Mouse (Mus musculus): ENCODE data around the gene Map3k9.

The Map3k9 gene

DNA sequence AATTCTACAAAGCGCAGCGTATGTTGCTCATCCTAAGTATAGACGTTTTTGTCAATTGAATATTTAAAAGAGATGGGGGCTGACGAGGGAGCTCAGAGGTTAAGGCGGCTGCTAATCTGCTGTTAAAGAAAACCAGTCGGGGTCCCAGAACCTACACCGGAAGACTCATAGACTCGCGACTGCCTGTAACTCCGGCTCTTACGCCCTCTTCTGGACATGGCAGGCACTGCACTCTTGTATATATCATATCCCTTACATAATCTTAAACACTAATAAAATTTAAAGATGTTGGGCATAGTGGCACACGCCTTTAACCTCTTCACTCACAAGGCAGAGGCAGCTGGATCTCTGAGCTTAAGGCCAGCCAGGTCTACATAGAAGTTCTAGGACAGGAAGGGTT lies 6.3 kb upstream of the Map3k9 start:
- DNase-seq (ENCODE audit: low read depth, low spot score), result no peak

DNA sequence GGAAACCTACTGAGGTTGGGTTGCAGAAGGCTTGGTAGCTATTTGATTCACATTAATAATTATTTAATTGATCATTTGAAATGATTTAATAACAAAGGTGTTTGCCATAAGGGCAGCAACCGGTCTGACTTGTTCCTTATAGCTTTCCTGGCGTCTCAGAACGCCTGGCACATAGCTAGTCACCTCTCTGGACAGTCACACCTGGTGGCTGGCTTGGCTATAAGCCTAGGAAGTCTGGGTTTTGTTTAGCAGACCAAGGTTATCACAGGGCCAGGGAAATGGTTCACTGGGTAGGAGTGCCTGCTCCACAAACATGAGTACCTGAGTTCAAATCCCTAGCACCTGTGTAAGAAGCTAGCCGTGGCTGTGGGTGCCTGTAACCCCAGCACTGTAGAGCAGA lies 2.3 kb upstream of the Map3k9 start:
- no peak for DNase-seq (ENCODE audit: low read depth, low spot score)

DNA sequence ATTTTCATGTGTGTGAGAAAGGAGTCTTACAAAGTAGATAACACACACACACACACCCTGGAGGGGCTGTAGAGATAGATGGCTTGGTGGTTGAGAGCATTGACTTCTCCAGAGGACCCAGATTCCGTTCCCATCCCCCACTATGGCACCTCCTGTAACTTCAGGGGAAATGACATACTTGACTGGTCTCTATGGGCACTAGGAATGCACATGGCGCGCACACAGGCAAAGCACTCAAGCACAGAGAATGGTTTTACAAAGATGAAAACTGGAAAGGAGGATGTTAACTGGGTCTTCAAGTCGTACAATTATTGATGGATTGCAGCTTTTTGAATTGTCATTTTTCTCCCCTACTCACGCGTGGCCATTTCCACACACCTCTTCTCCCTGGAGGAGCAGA lies 1.6 kb upstream of the Map3k9 start:
- no peak for DNase-seq (ENCODE audit: low read depth, low spot score)

DNA sequence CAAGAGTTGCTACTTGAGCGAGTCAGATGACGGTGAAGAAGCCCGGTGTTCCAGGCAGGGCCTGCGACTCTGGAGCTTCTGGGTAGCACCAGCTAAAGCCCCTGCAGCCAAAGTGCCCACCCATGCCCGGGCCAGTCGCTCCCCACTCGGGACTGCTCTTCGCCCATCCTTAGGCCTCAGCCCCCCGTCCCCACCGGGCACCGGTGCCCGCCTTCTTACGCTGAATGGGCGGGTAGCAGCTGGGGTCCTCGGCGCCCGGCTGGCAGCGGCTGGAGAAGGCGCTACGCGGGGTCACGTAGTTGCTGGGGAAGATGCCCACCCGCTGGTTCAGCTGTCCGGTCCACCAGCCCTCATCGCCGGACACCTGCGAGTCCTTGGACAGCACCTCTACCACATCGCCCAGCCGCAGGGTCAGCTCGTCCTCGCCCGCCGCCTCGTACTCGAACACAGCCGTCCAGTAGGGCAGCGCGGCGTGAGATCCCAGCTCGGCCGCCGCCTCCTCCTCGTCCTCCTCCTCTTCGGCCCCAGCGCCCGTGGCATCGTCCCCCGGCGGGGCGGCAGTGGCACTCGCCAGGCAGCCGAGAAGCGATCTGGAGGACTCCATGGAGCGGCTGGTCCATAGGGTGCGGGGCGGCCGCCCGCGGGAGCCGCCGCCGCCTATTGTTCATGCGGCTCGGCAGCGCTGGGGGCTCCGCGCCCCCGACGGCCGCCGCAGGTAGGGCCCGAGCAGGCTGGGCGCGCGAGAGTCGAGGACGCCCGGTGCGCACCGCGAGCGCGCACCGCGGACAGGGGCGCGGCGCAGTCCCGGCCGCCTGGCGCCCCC lies 493 bp downstream of the Map3k9 start:
- DNase-seq (ENCODE audit: low read depth, low spot score), result no peak

DNA sequence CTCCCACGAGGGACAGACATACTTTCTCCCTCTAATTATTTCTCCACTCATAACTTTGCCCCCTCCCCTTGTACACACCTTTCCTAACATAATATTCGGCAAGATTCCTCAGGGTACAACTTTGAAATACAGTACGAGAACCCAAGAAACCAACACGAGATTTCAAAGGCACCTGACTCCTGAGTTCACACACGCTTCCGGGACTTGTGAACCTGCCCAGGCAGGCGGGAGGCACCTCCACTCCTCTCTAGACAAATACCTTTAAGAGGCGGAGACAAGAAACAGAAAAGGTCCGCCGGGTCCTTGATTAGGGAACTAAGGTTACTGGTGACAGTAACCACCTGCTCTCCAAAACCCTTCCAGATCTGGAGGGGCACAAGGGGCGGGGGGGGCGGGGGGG lies 1.1 kb downstream of the Map3k9 start:
- no peak for DNase-seq (ENCODE audit: low read depth, low spot score)

DNA sequence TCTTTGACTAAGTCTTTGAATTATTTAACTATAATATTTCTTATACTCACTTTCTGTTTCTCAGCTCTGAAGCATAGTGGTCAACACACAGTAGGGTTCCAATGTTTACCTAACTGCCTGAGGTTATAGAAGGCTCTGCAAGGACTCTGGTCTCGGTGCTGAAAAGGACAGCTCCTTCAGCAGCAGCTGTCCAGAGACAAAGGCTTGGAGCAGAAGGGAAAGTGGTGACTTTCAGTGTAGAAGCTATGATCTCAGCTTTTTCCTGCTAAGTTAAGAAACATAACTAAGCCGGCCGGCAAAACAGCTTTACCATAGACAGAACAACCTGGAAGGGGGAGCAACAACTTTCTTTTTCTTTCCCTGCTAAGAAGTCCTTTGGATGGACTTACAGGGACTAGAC lies 4.8 kb downstream of the Map3k9 start:
- no peak for DNase-seq (ENCODE audit: low read depth, low spot score)

DNA sequence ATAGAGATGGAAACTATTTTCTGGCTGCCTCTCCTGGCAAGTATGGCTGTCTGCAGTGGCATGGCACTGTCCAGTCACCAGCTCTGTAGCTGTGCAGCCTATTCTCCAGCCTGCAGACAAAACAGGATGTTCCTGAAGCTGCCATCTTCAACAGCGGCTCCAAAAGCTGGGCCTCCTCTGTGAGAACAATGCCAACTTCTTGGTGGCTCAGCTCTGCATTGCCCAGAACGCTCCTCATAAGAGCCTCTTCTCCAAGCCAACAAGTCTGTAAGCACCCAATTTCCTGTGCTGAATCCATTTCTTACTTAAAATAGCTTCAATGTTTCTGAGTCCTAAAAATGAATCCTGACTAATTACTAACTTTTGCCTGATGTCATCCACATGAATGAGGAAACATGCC lies 5.3 kb downstream of the Map3k9 start:
- no peak for DNase-seq (ENCODE audit: low read depth, low spot score)

DNA sequence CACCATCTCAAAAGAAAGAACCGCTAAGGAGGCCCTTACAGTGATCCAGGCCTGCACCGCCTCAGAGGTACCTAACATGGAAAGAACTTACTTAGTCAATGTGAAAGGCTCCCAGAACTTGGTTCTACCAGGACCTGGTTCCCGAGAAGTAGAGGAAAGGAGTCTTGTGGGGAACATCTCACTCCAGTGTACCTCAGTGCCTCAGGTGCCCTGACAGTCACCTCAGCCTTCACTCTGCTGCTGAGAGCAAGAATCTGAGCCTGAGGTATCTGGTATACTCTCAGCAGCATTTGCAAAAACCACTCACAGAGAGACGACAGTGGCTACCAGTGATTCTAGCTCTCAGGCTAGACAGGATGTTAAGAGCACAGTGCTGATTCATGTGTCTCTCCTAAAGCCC lies 6.8 kb downstream of the Map3k9 start:
- DNase-seq (ENCODE audit: low read depth, low spot score), result no peak

DNA sequence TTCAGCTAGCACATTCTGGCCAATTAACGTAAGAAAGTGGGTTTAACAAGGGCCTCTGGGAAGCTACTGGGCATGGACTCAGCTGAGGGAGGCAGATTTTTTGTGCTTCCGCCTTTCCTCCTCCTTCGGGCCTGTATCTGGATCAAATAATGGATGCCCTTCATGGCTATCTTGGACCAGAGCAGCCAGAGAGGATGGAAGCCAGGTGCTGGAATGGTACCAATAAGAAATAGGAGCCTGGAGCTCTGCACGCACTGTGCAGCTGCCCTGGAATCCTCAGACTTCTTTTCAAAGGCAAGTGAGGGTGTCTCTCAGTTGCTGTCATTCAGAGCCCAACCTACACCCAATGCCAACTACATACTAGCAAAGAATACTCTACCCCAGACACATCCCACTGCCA lies 11.5 kb downstream of the Map3k9 start:
- DNase-seq (ENCODE audit: low read depth, low spot score), result no peak

DNA sequence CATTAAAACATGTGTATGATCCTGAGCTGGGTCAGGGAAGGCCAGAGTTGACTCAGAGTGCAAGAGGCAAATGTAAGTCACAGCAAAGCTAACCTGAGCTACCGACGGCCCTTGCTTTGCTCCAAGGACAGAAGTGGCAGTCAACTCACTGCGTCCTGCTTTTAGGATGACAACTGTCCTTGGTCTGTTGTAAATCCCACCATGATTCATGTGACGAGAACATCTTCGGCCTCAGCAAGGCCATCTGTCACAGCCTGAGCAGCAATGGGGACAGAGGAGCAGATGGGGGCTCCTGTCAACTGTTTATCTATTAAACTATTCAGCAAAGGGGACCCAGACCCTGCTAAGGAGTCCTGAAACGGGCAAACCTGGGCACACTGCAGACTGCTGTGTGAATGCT lies 15.6 kb downstream of the Map3k9 start:
- DNase-seq (ENCODE audit: low read depth, low spot score), result no peak

DNA sequence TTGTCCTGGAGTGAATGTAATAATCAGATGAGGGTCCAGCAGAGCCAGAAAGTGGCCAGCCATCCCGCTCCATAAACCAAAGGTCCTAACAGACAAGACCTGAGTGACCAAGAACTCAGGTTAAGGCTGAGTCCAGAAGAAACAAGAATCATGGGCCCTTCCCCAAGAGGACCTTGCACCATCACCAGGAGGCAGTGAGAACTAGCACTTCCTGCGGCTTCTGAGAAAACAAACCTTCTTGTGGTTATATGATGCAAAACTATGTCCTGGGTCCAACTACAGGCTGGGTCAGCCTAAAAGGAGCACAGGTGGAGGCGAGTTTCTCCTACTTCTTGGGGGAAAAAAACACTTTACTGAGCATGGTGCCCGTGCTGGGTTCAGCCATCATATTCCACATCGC lies 16.6 kb downstream of the Map3k9 start:
- DNase-seq (ENCODE audit: low read depth, low spot score), result no peak

DNA sequence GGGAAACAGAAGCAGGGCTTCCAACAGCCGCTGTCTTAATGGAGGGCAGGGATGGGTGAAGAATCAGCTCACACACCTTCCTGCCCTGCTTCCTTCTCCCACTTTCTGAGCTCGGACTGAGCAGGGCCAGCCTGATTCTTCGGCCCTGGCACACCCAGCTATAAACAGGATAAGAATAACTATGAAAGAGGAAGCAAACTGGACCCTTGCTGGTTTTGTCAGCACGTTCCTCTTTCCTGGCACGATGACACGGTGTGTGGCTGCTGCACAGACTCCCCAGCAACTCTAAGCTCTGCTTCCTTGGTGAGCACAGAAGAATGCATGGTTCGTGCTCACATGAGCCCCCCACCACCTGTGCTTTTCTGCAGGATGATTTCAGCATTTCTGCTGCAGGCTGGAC lies 26.3 kb downstream of the Map3k9 start:
- DNase-seq (ENCODE audit: low read depth, low spot score), result no peak

DNA sequence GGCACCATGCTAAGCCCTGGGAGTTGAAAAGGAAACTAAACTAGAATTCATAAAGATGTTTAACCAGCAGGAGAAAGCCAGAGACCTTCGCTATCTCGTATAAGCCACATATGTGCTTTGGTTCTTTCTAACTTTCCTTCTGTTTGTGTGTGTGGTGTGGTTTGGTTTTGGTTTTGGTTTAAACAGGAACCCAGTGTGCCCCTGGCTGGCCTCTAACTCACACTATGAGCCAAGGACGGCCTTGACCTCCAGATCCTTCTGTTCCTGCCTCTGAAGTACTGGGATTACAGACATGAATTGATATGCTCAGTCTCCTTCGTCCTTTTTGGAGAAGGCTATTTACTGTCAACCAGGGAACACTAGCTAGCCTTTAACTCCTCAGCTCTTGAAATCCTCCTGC lies 29.9 kb downstream of the Map3k9 start:
- DNase-seq (ENCODE audit: low read depth, low spot score), result no peak

DNA sequence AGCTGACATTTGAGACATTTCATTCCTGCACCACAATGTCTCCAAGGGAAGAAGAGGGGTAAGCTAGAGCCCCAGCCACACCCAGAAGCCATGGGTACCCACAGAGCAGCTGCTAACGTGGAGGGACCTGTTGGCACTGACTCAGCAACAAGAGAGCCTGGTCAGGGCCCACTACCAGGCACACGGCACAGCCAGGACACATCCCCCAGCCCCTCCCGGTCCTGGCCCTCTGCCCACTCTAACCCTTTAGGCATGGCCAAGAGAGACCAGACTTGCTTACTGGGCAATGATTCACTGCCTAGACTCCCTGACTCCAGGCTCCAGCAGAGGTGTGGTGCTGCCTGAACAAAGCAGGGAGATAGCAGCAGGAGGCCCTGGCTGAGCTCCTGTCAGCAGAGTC lies 32.1 kb downstream of the Map3k9 start:
- DNase-seq (ENCODE audit: low read depth, low spot score), result no peak

- DNase-seq (ENCODE audit: low read depth, low spot score), result no peak
These were observed 32.9 kb downstream of the Map3k9 start for GRCm38 (mm10) chr12:81748021-81748576.

DNA sequence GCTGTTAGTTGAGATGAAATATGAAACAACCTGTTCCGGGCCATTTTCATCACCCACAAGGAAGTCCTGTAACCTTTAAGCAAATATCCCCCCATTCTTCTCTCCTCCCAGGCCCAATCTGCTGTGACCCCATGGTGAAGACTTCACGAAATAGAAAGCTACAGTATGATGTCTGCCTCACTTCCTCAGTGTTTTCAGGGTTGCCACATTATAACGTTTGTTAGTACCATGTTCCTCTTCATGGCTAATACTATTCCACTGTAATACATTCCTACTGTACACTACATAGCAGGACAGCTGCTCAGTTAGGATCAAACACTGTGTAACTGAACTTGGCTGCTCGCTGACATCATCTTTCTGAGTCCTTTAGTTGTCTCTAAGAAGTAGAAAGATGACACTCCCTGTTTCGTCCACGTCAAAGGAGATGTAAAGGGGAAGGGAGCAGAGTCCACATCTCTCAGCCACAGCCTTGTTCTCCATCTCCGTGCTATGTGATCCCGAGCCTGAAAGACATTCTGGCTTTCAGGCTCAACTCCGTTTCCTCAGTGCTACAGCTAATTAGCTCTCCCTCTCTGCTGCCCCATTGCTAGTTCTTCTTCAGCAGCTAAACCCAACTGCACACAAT lies 34.5 kb downstream of the Map3k9 start:
- DNase-seq (ENCODE audit: low read depth, low spot score), result no peak

DNA sequence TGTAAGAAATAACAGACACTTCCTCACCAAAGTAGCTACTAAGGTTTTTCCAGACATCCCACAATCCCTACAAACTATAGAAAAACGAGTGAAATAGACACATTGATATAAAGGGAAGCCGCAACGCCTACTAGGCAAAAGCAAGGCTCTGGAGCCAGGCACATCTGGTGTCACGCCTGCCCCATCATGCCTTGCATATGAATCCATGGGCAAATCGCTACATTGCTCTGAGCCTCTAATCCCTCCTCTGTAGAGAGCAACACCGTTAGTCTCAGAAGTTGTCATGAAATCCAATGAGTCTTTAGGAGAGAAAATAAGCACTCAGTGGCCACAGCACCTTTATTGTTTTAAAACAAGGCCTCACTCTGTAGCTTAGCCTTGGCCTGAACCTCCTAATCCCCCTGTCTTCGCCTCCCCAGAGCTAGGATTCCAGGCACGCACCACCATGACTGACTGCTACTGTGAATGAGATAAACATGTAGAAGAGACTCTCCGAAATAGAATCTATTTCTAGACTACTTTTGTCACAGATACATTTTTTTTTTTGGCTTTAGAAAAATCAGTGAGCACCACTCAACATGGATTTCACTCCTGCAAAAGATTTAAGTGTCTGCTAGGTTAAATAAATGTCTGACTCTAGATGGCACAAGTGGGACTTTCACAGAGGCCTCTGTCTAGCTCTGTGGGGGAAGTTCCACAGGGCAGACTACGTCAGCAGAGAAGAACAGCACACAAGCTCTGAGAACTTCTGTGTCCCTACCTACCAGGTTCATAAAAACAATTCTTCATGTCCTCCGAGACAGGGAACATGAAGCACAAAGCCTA lies 45.5 kb downstream of the Map3k9 start:
- DNase-seq (ENCODE audit: low read depth, low spot score), result no peak

- DNase-seq (ENCODE audit: low read depth, low spot score), result no peak
These were observed 54.6 kb downstream of the Map3k9 start for GRCm38 (mm10) chr12:81726246-81726822.

DNA sequence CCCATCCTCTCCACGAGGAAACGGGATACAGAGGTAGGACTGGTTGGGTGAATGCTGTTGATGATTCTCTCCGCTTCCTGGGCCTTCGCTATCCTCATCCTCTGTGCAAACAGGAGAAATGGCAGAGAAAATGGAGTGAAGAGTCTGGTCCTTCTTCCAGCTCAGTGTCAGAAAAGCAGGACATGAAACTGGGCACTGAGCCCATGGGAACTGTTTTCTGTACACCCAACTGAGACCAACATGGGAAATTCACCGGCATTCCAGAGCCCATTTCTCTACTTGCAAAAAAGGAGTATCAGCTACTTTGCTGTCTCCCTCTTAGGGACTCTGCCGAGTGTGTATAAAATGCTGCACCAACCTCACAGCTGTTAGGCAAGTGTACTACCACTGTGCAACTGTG lies 56.2 kb downstream of the Map3k9 start:
- no peak for DNase-seq (ENCODE audit: low read depth, low spot score)

- no peak for DNase-seq (ENCODE audit: low read depth, low spot score)
These were observed 57.6 kb downstream of the Map3k9 start for GRCm38 (mm10) chr12:81723375-81723774.

GRCm38 (mm10) chr12:81719715-81720114 lies 61.3 kb downstream of the Map3k9 start:
- DNase-seq (ENCODE audit: low read depth, low spot score), result no peak

DNA sequence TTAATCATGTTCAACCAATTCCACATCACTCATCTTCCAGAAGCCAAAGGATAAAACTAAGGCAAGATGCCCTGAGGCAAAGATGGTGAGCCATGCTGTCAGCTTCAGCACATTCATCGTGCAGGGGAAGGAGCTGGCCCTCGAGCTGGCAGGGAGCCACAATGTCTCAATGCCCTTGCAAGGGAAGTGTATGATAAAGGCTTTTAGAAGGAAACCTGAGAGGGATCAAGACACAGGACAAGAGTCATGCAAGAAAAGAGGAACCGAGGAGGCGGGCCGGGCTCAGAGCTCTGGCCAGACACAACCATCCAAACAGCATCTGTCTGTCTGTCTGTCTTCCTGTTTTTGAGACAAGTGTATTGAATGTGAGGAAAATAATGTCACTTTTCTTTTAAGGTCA lies 61.8 kb downstream of the Map3k9 start:
- no peak for DNase-seq (ENCODE audit: low read depth, low spot score)

Data from WW6 (cell line).